Mouse (Mus musculus) limb, embryonic 10.5 days (tissue): ENCODE data around the gene Eipr1. TPM values are rescaled to one million over a fixed set of nuclear protein-coding genes. Genes with fewer than 3 reads are reported as not detected.

Experiments used
- DNase-seq: peaks from one replicate; pipeline ENCODE4 v3.0.0-alpha.2; 2017; ENCODE audit warnings: low spot score
- H3K27ac ChIP-seq: fragments of 300-500 bp; sonication (generic); 2 replicates; pipeline ENCODE4 v1.5.1; 2016; ENCODE audit warnings: mild to moderate bottlenecking
- H3K27me3 ChIP-seq: fragments of 300-500 bp; sonication (generic); 2 replicates; pipeline ENCODE4 v1.6.1; 2016; ENCODE audit warnings: low read depth, mild to moderate bottlenecking; ENCODE audit not compliant: poor library complexity, severe bottlenecking
- H3K36me3 ChIP-seq: fragments of 300-500 bp; sonication (generic); 2 replicates; pipeline ENCODE4 v1.6.1; 2016; ENCODE audit warnings: mild to moderate bottlenecking, moderate library complexity
- H3K4me1 ChIP-seq: fragments of 300-500 bp; sonication (generic); 2 replicates; pipeline ENCODE4 v1.6.1; 2016
- H3K4me3 ChIP-seq: fragments of 300-500 bp; sonication (generic); 2 replicates; pipeline ENCODE4 v1.5.1; 2016; ENCODE audit warnings: mild to moderate bottlenecking, moderate library complexity
- H3K9me3 ChIP-seq: fragments of 300-500 bp; sonication (generic); replicated peaks from 2 replicates; pipeline ENCODE4 v1.6.1; 2016; ENCODE audit warnings: mild to moderate bottlenecking
- WGBS: fragments of 180-500 bp; shearing (Covaris S2); methylation state at CpG from one replicate; pipeline ENCODE4 v1.1.7; 2016; 5-methylcytosine and 5-hydroxymethylcytosine counted together
- polyA plus RNA-seq: library from polyadenylated mRNA; unstranded; fragments of >200 nt; fragmentation: Nextera tagmentation; extraction: Ambion mirVana; gene quantifications from 2 replicates; pipeline ENCODE4 v1.2.1, GENCODE M21; 2016

The Eipr1 gene
- polyA plus RNA-seq, 1 experiment from 2014 or later: 41.2 TPM

GRCm38 (mm10) chr12:28838268-28838667 is 86.7 kb downstream of the Eipr1 start:
- Histone ChIP-seq H3K27ac (no peak overlapping the region), H3K4me3 (no peak overlapping the region), H3K4me1 (peaks cover 6% of the 10 kb centered on the region), H3K36me3 (no peaks in the 10 kb centered on the region), H3K9me3 (no peaks in the 10 kb centered on the region), H3K27me3 (no peaks in the 10 kb centered on the region)
- 62% methylated on average over 4 of the region's 4 CpGs for WGBS
- no peak for DNase-seq

GRCm38 (mm10) chr12:28838971-28839370 is 87.4 kb downstream of the Eipr1 start:
- H3K27me3 ChIP-seq: no peaks in the 10 kb centered on the region
- no peak overlapping the region for H3K27ac ChIP-seq
- WGBS: 92% methylated on average over 7 of the region's 7 CpGs
- H3K4me1 ChIP-seq: peaks cover 6% of the 10 kb centered on the region
- H3K36me3 ChIP-seq: no peaks in the 10 kb centered on the region
- H3K4me3 ChIP-seq: no peak overlapping the region
- DNase-seq: no peak
- no peaks in the 10 kb centered on the region for H3K9me3 ChIP-seq

- Histone ChIP-seq H3K9me3 (no peaks in the 10 kb centered on the region), H3K27ac (no peak overlapping the region), H3K4me3 (no peak overlapping the region), H3K27me3 (no peaks in the 10 kb centered on the region), H3K36me3 (no peaks in the 10 kb centered on the region), H3K4me1 (peaks cover 6% of the 10 kb centered on the region)
- 82% methylated on average over 5 of the region's 5 CpGs for WGBS
- DNase-seq: no peak
Measured at GRCm38 (mm10) chr12:28841179-28841698, 89.6 kb downstream of the Eipr1 start.

GRCm38 (mm10) chr12:28845811-28846210 is 94.2 kb downstream of the Eipr1 start:
- Histone ChIP-seq H3K4me3 (no peak overlapping the region), H3K36me3 (peaks cover 5% of the 10 kb centered on the region), H3K9me3 (no peaks in the 10 kb centered on the region), H3K27me3 (no peaks in the 10 kb centered on the region), H3K27ac (no peak overlapping the region), H3K4me1 (peaks cover 3% of the 10 kb centered on the region; the same call in 1 of the 2 replicates)
- DNase-seq: no peak
- 82% methylated on average over 8 of the region's 8 CpGs for WGBS

- Histone ChIP-seq H3K4me3 (no peak overlapping the region), H3K36me3 (peaks cover 5% of the 10 kb centered on the region), H3K9me3 (no peaks in the 10 kb centered on the region), H3K27ac (no peak overlapping the region), H3K4me1 (peaks cover 3% of the 10 kb centered on the region; the same call in 1 of the 2 replicates), H3K27me3 (no peaks in the 10 kb centered on the region)
- WGBS: 81% methylated on average over 6 of the region's 6 CpGs
- no peak for DNase-seq
Measured at GRCm38 (mm10) chr12:28847401-28847800, 95.8 kb downstream of the Eipr1 start.

GRCm38 (mm10) chr12:28848726-28849612 is 97.4 kb downstream of the Eipr1 start:
- Histone ChIP-seq H3K4me3 (no peak overlapping the region), H3K9me3 (no peaks in the 10 kb centered on the region), H3K36me3 (peaks cover 5% of the 10 kb centered on the region), H3K27ac (no peak overlapping the region), H3K4me1 (peaks cover 3% of the 10 kb centered on the region; the same call in 1 of the 2 replicates), H3K27me3 (no peaks in the 10 kb centered on the region)
- WGBS: 69% methylated on average over 18 of the region's 18 CpGs
- no peak for DNase-seq

- WGBS: 80% methylated on average over 11 of the region's 11 CpGs
- Histone ChIP-seq H3K4me3 (no peak overlapping the region), H3K4me1 (no peaks in the 10 kb centered on the region), H3K27ac (no peak overlapping the region), H3K36me3 (peaks cover 5% of the 10 kb centered on the region; the same call in 1 of the 2 replicates), H3K27me3 (no peaks in the 10 kb centered on the region), H3K9me3 (no peaks in the 10 kb centered on the region)
- DNase-seq: no peak
Measured at GRCm38 (mm10) chr12:28859495-28860263, 108.1 kb downstream of the Eipr1 start.

GRCm38 (mm10) chr12:28860264-28860560 is 108.6 kb downstream of the Eipr1 start:
- no peak for DNase-seq
- Histone ChIP-seq H3K4me3 (no peak overlapping the region), H3K36me3 (peaks cover 6% of the 10 kb centered on the region; the same call in 1 of the 2 replicates), H3K9me3 (no peaks in the 10 kb centered on the region), H3K27me3 (no peaks in the 10 kb centered on the region), H3K4me1 (no peaks in the 10 kb centered on the region), H3K27ac (no peak overlapping the region)
- WGBS: 60% methylated on average over 5 of the region's 5 CpGs

GRCm38 (mm10) chr12:28863260-28863659 is 111.7 kb downstream of the Eipr1 start:
- Histone ChIP-seq H3K36me3 (peaks cover 16% of the 10 kb centered on the region; the same call in 1 of the 2 replicates), H3K4me1 (peaks cover 6% of the 10 kb centered on the region), H3K27me3 (no peaks in the 10 kb centered on the region), H3K4me3 (no peak overlapping the region), H3K27ac (no peak overlapping the region), H3K9me3 (no peaks in the 10 kb centered on the region)
- DNase-seq: no peak
- WGBS: 95% methylated on average over 12 of the region's 12 CpGs

GRCm38 (mm10) chr12:28866121-28866520 is 114.5 kb downstream of the Eipr1 start:
- 79% methylated on average over 1 of the region's 1 CpGs for WGBS
- Histone ChIP-seq H3K36me3 (peaks cover 16% of the 10 kb centered on the region; the same call in 1 of the 2 replicates), H3K9me3 (no peaks in the 10 kb centered on the region), H3K4me3 (no peak overlapping the region), H3K4me1 (peaks cover 6% of the 10 kb centered on the region), H3K27me3 (no peaks in the 10 kb centered on the region), H3K27ac (peak overlapping the region; percentile 26; the same call in 1 of the 2 replicates)
- DNase-seq: no peak

- 90% methylated on average over 4 of the region's 4 CpGs for WGBS
- Histone ChIP-seq H3K27me3 (no peaks in the 10 kb centered on the region), H3K36me3 (peaks cover 16% of the 10 kb centered on the region; the same call in 1 of the 2 replicates), H3K27ac (no peak overlapping the region), H3K4me1 (peaks cover 21% of the 10 kb centered on the region), H3K4me3 (no peak overlapping the region), H3K9me3 (no peaks in the 10 kb centered on the region)
- no peak for DNase-seq
Measured at GRCm38 (mm10) chr12:28868794-28869193, 117.2 kb downstream of the Eipr1 start.

- Histone ChIP-seq H3K36me3 (0 out of 2 replicates have a peak, but pooled peaks cover 6% of the 10 kb centered on the region), H3K4me3 (no peak overlapping the region), H3K9me3 (no peaks in the 10 kb centered on the region), H3K27me3 (no peaks in the 10 kb centered on the region), H3K4me1 (peaks cover 16% of the 10 kb centered on the region), H3K27ac (no peak overlapping the region)
- DNase-seq: no peak
- WGBS: 84% methylated on average over 12 of the region's 12 CpGs
Measured at GRCm38 (mm10) chr12:28872271-28872670, 120.7 kb downstream of the Eipr1 start.

- no peak for DNase-seq
- no peaks in the 10 kb centered on the region for H3K36me3 ChIP-seq
- H3K27me3 ChIP-seq: no peaks in the 10 kb centered on the region
- no peaks in the 10 kb centered on the region for H3K9me3 ChIP-seq
- 86% methylated on average over 8 of the region's 8 CpGs for WGBS
- H3K27ac ChIP-seq: no peak overlapping the region
- H3K4me3 ChIP-seq: no peak overlapping the region
- H3K4me1 ChIP-seq: peaks cover 16% of the 10 kb centered on the region
Measured at GRCm38 (mm10) chr12:28874781-28875251, 123.2 kb downstream of the Eipr1 start.
